Mouse (Mus musculus) layer of hippocampus, adult 8-10 months (tissue): ENCODE data around the gene Enoph1. TPM values are rescaled to one million over a fixed set of nuclear protein-coding genes. Genes with fewer than 3 reads are reported as not detected.

ENCODE experiments used
- DNase-seq, 2 experiments: peaks; one replicate each; pipeline ENCODE4 v3.0.0; 2022; ENCODE audit warnings: low spot score in 2 of 2
- total RNA-seq, 4 experiments: library from RNA; stranded (reverse); gene quantifications; 2 replicates each; pipeline ENCODE4 v1.2.4; 2022

Enoph1 gene
- 10 to 100 TPM; 51.4 to 56.9 (median 55.1) TPM for total RNA-seq

DNA sequence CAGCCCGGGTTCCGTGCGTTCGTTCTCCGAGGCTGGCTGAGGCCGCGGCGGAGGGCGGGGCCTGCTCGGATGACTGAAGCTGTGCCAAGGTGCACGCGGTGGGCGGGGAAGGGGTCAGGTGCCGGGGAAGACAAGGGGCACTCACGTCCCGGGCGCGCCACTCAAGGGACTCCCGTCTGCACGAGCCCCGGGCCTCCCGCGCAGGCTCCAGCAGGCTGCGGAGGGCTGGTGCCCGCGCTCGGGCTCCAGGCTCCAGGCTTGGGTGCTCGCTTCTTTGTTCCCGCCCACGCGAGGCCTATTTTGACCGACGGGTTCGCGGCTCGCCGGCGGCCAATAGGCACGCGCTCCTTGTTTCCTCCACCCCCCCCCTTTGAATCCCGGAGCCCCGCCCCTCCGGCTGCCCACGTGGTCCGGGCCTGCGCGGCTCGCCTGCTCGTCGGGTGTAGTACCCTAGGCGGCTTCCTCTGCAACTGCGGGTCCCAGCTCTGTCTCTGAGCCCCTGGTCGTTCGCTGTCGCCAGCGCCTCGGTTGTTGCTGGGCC, at the start of gene Enoph1, which contains the start of gene Hnrnpdl:
Gene Enoph1, plus strand, starts transcription at position 384 of the 541 bp plus-strand sequence.
Gene Hnrnpdl, minus strand, starts transcription at position 63 of the 541 bp plus-strand sequence.
- peak; percentile 93 to 95 for DNase-seq

DNA sequence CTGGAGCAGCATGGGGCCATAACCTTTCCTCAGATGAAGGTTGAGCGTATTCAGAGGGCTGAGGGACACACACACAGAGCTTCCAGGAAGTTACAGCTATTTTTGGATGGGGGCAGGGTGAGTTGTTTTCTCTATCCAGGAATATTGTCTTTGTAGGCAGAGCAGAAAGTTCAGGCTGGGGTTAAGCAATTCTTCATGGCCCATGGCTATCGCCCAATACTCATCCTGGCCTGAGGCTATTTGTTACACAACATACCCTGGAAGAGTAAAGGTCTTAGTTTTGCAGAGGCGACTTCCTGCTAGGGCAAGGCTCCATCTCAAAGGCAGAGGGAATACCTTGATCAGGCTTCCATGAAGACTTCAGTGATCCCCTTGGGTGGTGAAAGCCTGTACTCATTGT, 45.6 kb upstream of the Enoph1 start:
- DNase-seq = no peak

DNA sequence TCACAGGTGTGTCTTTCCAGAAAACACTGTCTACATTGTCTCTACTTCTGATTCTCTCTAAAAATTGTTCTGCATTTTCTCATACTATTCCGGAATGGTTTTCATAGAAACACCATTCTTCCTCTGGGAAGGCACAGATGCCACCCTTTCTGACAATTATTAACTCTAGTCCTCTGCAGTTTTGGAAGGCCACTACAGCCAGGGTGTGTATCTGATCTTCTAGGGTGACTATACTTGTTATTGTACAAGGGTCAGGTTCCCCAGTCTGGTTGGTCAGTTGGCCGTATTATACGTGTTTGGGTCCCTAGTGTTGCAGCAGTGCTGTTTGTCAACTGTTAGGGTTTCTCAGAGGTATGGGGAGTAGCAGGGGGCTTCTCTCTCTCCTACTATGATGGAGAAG, 45.1 kb upstream of the Enoph1 start:
- DNase-seq = no peak

DNA sequence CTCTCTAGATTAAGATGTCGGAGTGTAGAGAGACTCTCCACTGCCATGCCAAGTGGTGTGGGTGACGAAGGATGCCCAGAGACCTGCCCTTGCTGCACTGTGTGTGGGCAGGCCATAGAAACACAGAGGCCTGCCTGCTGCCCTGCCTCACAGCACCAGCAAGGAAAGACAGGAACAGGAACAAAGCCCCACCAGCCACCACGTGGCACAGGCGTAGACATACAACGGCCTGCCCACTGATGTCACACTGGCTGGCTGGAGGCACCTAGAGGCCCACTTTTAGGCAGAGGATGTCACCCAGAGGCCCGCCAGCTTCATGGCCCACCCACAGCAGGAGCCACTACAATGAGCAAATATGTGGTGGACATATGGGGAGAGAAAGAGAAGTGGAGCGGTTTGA, 39.7 kb upstream of the Enoph1 start:
- no peak for DNase-seq

DNA sequence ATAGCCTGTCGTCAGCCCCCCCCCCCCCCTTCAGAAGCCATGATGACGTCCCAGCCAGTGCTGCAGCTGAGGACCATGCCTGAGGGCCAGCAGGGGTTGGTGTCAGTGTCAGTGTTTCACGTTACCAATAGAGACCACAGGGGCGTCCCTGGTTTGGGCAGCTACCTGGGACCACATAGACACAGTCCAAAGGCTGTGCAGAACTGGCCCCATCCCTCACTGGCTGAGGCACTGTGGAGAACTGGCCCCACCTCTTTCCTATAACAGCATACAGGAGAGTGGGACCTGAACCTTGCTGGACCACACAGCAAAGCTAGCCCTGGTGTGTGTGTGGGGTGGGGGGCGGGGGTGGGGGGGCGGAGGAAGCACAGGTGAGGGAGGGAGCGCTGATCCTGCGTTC, 39.3 kb upstream of the Enoph1 start:
- no peak for DNase-seq

DNA sequence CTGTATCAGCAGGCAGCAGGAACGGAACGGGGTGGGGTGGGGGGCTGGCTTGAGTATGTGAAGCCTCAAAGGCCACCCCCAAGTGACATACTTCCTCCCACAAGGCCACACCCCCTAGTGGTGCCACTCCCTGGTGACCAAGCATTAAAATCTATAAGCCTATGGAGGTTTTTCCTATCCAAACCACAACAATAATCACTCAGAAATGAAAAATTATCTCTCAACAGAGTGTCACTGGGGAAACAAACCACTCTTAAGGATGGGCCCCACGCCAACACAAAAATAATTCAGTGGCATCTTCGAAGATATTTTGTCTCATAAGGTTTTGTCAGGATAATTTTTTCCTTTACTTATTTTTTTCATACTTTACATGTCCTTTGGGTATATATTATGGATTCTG, 35.9 kb upstream of the Enoph1 start:
- no peak for DNase-seq

DNA sequence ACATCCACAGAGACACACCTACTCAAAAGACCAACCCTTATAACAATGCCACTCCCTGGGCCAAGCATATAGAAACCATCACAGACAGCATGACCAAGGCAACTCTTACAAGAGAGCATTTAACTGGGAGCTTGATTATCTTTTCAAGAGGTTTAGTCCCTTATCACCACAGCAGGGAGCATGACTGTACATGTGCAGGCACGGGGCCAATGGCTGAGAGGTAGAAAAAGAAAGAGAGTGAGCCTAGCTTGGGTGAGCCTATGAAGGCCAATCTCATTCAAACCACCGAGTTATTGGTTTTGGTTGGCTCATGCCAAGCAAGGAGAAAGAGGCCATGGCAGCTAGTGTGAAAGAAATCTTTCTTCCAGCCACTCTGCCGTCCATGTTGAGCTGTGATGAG, 34.4 kb upstream of the Enoph1 start:
- no peak for DNase-seq

DNA sequence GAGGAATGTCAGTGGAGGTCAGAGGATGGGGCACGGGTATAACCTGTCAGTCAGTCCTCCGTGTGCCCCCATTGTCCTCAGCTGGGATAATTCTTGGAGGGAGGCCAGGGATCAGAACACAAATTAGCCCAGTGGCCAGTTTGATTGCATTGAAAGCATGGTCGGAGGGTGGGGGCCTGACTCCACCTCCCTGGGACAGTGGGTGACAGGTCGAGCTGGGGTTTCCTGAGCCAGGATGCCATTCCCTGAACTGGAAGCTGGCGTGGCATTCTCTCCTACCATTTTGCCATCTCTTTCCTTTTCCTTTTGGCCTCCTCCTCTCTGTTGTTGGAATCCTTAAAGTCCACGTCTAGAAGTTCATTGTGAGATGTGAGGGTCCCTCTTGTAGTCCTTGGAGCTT, 33.9 kb upstream of the Enoph1 start:
- DNase-seq = no peak

DNA sequence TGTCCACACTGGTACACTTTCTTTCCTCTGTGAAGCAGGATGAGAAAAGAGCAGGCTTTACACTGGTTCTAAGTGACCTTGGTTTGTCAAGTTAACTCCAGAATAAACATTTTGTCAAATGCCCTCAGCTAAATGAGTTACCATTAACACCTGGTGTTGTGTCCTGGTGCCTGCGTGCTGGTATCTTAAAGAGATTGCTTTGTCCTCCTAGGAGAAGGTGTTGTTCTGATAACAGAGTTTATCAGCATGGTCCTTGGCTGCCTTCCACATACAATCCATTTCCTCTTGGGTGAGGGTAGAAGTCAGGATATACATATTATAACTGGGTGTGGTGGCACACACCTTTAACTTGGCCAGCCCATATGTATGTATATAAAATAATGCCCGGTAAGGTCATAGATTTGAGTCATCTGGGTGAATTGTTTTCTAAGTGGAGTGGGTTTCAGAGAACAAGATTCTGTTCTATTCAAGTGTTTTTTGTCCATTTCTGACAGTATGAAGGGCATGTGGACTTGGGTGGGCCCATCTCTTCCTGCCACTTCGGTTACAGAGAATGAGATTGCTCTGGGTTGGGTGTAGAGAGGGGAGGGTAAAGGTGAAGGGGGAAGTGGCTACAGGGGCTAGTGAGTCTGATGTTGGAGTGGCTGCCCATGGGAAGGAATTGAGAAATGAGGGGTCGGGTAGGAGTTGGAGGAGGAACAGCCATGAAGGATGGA, 33.3 kb upstream of the Enoph1 start:
- DNase-seq = no peak

DNA sequence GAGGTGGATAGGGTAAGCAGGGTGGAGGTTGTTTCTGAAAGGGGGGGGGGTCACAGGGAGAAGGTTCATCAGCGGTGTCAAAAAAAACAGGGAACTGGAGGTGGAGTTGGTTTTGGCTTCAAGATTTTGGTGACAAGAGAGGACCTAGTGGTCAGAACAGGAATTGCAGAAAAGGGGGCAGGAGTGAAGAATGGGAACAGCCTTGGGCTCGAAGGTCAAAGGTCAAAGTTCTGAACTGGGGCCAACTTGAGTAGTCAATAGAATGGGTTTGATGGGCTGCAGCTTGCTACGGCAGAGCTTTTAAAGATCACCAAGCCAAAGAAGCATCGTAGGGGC, 32.8 kb upstream of the Enoph1 start:
- DNase-seq = no peak

DNA sequence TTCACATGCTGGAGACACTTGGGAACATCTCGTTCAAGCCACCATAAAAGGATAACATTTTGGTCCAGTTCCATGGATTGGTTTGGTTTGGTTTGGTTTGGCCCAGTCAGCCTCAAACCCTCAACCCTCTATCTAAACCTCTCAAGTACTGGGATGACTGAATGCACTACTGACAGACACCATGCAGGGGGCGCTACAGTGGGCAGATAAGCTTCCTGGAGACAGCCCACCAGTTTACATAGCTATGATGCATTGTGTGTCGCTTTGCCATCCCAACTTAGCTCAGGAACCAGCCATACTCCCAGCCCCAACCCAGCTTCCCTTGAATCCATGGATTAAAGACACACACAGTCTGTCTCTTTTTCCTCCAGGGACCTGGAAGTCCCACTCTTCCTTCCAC, 31.3 kb upstream of the Enoph1 start:
- DNase-seq = no peak

DNA sequence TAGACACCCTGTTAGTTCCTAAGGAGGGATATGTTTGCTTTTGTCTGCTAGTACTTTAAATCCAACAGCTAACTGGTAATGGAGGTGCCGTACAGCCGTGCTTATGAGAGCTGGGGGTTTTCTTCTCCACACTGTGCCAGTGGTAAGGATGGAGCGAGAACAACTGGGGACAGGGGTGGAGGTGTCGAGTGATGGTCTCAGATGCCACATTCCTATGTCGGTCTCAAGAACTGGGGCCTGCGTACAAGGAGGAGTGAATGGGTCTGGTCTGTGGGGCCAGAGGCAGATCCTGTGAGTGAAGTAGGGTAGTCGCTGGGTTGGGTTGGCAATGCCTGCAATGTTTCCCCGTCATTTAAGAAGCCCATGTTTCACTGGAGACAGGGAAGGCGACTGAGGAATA, 27.2 kb upstream of the Enoph1 start:
- no peak for DNase-seq

DNA sequence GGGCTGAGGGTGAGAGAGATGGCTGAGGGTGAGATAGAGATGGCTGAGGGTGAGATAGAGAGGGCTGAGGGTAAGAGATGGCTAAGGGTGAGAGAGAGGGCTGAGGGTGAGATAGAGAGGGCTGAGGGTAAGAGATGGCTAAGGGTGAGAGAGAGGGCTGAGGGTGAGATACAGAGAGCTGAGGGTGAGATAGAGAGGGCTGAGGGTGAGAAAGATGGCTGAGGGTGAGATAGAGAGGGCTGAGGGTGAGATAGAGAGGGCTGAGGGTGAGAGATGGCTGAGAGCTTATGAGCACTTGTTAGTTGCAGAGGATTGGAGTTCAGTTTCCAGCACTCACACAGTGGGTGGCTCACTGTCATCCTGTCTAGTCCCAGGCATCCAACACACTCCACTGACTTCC, 19.7 kb upstream of the Enoph1 start:
- DNase-seq = no peak

DNA sequence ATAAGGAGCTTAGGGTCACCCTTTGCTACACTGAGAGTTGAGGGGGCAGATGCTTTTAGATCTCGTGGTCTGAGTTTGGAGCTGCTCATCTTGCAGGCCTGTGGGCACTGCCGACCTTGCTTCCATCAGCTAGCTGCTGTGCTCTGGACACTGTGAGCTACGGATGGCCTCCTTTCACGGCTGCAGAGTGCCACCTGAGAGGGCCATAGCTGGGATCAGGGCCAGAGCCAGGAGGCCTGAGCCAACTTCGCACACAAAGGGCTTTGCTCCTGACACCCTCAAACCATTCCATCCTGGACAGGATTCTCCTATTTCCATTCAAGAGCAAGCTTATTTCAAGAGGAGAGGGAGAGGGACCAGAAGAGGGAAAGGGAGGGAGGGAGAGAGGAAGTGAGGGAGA, 15.4 kb upstream of the Enoph1 start:
- DNase-seq = no peak

DNA sequence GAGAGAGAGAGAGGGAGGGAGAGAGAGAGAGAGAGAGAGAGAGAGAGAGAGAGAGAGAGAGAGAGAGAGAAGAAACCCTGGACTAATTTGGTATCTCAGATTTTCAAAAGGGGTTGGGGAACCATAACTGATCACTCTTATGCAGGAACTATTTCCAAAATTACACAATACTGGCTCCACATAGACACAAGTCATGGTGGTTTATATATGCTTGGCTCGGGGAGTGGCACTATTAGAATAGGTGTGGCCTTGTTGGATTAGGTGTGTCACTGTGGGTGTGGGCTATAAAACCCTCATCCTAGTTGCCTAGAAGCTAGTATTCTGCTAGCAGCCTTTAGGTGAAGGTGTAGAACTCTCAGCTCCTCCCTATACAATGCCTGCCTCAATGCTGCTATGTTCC, 14.9 kb upstream of the Enoph1 start:
- DNase-seq = no peak

DNA sequence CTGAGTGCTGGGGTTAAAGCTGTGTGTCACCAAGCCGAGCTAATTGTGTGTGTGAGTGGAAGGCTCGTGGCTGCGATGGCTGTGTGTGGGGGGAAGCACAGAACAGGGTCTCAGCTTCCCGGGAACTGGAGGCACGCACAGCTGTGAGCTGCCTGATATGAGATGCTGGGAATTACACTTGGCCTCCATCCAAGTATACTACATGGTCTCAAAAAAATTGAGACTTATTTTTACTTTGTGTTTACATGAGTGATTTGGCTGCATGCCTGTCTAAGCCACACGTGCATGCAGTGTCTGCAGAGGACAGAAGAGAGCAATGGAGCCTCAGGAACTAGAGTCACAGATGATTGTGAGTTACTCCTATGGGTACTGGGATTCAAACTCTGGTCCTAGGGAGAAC, 9.7 kb upstream of the Enoph1 start:
- peak in 1 of 2 experiments; percentile 29 for DNase-seq

DNA sequence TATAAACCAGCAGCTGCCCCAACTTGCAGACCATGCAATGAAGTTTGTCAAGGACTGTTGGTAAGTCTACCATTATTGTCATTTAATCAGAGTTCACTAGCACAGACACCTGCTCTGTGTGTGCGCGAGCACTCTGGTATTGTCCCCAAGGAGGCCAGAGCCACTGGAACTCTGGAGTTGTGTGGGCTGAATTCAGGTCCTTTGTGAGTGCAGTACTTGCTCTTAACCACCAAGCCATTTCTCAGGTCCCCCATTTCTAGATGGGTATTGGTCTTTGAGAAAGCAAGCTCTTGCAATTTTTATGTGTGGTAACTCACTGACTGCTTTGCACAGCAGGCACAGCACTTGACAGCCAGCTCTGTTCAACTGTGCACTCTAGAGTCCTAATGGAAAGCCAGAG, 7.7 kb upstream of the Enoph1 start:
- no peak for DNase-seq

DNA sequence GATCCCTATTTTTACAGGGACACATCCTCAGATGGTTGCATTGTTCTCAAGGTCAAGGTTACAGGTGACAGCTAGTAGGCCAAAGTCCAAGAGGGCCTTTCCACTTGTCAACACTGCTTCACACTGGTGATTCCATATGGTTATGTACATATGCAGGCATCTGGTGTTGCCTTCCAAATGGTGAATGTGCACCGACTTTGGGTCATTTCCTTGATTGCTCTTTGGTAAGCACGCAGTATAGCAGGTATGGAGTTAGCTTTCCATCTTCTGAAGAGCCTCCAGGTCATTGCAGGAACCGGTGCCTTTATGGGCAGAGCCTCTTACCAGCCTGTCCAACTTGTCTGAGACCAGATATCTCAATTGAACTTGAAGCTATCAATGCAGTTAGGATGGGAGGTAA, 7.1 kb upstream of the Enoph1 start:
- DNase-seq = no peak

DNA sequence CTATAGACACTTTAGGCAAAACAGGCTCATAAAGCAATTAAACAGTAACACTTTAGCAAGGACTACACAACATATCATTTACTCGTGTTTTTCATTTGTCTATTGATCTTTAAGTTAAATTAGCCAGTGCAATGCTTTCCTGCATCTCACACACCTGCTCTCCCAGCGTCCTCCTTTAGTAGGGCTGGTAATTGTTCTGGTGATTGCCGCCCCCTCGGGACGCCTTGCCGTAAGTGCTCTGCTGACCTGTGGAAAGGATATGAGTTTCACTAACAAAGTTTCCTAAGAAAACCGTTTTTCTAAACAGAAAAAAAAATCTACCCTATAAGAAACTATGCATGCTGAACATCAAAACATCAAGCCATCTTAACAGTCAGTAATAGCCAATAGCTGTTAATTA, 3.8 kb upstream of the Enoph1 start:
- no peak for DNase-seq

DNA sequence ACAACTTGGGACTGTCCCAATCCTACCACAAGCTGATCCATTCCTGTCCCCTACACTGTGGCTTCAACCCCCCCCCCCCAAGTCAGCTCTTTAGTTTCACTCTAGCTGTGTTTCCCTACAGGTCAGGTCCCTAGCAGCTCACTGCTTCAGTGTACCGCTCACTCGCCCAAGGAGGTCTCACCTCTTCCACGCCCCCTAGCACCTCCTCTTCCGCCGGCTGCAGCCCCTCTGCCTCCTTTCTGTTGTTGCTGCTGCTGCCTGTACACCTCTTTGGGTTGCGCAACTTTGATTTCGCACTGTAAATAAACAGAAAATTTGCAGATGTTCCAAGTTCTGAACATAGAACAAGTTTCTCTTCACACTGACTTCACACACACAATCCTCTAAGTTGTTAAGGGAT, 3.1 kb upstream of the Enoph1 start:
- DNase-seq = no peak

DNA sequence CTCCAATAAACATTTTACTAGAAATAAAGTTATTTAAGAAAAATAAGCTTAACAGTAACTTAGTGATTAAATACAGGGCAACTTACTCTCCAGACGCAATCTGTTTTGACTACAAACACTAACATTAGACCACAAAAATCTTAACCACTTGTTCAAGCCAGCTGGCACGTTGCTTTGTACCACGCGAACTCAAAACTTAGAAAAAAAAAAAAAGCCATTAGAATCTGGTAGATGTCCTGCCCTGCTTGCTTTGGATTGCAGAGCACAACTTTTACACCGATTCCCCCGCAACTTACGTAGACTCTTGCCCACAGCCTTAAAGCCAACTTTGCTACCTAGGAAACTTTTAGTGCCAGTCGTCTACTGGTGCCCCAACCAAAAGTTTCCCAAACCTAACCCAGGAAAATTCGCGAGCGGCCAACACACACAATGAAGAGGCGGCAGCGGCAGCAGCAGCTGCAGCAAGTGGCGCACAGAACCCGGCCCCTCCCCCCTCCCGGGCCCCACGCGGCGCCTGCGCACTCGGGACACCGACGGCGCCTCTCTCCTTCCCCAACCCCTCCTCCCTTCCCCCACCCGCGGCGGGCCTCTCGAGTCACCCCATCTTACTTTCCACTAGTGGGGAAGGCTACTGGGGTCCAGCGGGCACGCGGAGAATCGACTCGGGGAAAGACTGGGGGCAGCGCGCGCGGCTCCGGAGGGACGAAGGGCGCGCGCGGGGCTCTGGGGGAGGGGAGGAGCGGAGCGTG, 1.6 kb upstream of the Enoph1 start:
- DNase-seq = peak; percentile 80 to 84

DNA sequence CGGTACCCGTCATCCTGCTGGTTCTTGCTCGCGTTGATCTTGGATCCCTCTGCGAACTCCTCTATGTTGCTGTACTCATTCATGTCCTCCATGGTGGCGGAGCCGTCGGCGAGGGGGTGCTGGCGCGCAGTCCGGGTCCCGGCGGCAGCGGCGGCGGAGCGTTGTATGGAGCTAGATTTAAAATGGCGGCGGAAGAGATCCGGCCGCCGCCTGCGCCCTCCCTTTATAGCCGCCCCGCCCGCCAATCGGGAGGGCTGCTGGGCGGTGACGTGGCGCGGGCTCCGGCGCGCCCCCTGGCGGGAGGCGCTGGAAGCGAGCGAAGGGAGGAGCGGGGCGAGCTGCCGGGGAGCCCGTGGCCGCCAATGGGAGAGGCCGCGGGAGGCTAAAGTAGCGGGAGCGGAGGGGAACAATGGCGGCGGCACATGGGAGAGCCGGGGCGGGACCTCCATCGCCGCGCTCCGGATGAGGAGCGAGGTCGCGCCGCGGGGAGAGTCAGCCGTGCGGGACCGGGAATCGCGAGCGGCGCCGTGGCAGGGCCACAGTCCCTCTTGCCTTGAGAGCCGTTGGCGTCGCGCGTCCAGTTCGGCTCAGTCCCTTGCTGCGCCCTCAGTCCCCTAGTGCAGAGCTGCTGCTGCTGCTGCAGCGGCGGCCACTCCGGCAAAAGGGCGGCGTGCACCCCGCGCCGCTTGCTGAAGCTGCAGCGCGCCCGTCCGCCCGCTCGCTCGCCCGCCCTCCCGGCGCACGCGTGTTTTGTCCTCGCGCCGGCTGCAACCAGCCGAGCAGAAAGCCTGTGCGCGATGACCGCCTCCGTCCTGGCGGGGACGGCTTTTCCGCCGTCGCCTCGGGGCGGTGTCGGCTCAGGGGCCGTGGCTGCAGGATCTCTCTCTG, 827 bp upstream of the Enoph1 start:
- DNase-seq = peak; percentile 91 to 97
